Mouse (Mus musculus) liver, postnatal 0 days (tissue): ENCODE data around the gene Sf1. TPM values are rescaled to one million over a fixed set of nuclear protein-coding genes. Genes with fewer than 3 reads are reported as not detected.

Experiments used
- ATAC-seq: fragments of 200-750 bp; cut with Nextera tagmentation; 2 replicates; pipeline ENCODE4 v1.8.0; 2017; ENCODE audit warnings: mild to moderate bottlenecking, moderate library complexity
- DNase-seq: peaks from one replicate; pipeline ENCODE4 v3.0.0-alpha.2; 2016
- H3K27ac ChIP-seq: fragments of 300-500 bp; sonication (generic); 2 replicates; pipeline ENCODE4 v1.5.1; 2014; ENCODE audit warnings: antibody characterized with exemption, moderate library complexity, mild to moderate bottlenecking, low read depth
- H3K27me3 ChIP-seq: fragments of 300-500 bp; sonication (generic); 2 replicates; pipeline ENCODE4 v1.6.1; 2014; ENCODE audit warnings: low read length, control low read depth, mixed read lengths; ENCODE audit not compliant: insufficient read depth
- H3K36me3 ChIP-seq: fragments of 300-500 bp; sonication (generic); replicated peaks from 2 replicates; pipeline ENCODE4 v1.6.1; 2014; ENCODE audit warnings: mild to moderate bottlenecking, control low read depth, low read length, moderate library complexity, mixed read lengths; ENCODE audit not compliant: insufficient read depth
- H3K4me1 ChIP-seq: fragments of 300-500 bp; sonication (generic); 2 replicates; pipeline ENCODE4 v1.6.1; 2014; ENCODE audit warnings: antibody characterized with exemption, mild to moderate bottlenecking, control low read depth; ENCODE audit not compliant: insufficient read depth
- H3K4me2 ChIP-seq: fragments of 300-500 bp; sonication (generic); 2 replicates; pipeline ENCODE4 v1.6.1; 2014; ENCODE audit warnings: low read depth, mild to moderate bottlenecking, low read length, moderate library complexity, mixed read lengths
- H3K4me3 ChIP-seq: fragments of 300-500 bp; sonication (generic); 2 replicates; pipeline ENCODE4 v1.5.1; 2014; ENCODE audit warnings: low read depth, low read length
- H3K9ac ChIP-seq: fragments of 300-500 bp; sonication (generic); replicated peaks from 2 replicates; pipeline ENCODE4 v1.6.1; 2014; ENCODE audit warnings: mild to moderate bottlenecking, moderate library complexity
- H3K9me3 ChIP-seq: fragments of 300-500 bp; sonication (generic); 2 replicates; pipeline ENCODE4 v1.6.1; 2016; ENCODE audit warnings: mild to moderate bottlenecking, control low read depth, low read length, mixed read lengths
- CTCF ChIP-seq: sonication (generic); IDR thresholded peaks from 2 replicates; pipeline ENCODE4 v1.5.1; 2016; ENCODE audit warnings: antibody characterized with exemption, low read depth
- EP300 ChIP-seq: IDR thresholded peaks from 2 replicates; pipeline ENCODE4 v1.6.1; 2016; ENCODE audit warnings: antibody characterized with exemption, low read depth, mild to moderate bottlenecking
- WGBS: fragments of 180-500 bp; shearing (Covaris S2); extraction: QIAGEN DNeasy Blood & Tissue Kit; methylation state at CpG from one replicate; pipeline ENCODE4 v1.1.7; 2014; ENCODE audit not compliant: insufficient replicate concordance; 5-methylcytosine and 5-hydroxymethylcytosine counted together
- polyA plus RNA-seq: library from polyadenylated mRNA; unstranded; fragments of >200 nt; fragmentation: Nextera tagmentation; extraction: Ambion mirVana; gene quantifications from 2 replicates; pipeline ENCODE4 v1.2.1, GENCODE M21; 2015

Sf1 gene
- polyA plus RNA-seq = 34.6 and 35.7 TPM in 2 replicates

DNA sequence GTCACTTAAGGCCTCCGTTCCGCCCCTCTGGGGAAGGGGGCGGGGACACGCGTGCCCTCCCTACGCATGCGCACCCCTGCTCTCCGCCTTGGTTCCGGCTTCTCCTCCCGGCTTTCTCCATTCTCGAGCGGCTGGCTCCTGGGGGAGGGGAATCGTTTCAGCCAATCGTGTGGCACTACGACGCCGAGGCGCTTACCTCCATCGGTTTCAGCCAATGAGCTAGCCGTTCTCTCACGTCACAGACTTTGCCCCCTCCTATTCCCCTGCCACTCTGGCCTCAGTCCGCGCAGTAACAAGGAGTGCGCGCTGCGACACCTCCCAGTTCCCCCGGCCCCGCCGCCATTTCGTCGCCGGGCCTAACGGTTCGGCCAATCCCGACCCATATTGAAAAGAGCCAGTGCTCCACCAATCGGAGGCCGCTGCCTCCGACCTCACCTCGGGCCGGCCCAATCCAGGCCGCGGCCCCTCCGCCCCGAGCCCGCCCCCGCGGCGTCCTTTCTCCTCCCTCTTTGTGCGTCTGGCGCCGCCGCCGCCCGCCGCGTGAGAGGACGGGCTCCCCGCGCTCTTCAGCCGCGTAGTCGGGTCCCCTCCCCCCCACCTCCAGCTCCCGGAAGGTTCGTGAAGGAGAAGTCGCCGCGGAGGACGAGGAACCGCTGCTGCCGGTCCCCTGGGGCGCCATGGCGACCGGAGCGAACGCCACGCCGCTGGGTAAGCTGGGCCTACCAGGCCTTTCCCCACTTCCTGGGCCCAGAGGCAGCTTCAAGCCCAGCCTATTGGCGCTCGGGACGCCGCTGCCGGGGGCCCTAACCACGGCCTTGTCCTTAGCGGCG lies at the start of gene Sf1:
TSS of gene Sf1 (plus strand) at position 280 of the 830 bp plus-strand sequence.
- WGBS = under 1% methylated on average over 75 of the region's 85 CpGs
- peak within 1 kb of the TSS; percentile 85 for H3K4me3 ChIP-seq
- peak within 1 kb of the TSS; percentile 99 for H3K27ac ChIP-seq
- H3K9me3 ChIP-seq = no peaks in the 10 kb centered on the region
- H3K4me1 ChIP-seq = peaks cover 27% of the 10 kb centered on the region
- H3K9ac ChIP-seq = peak within 1 kb of the TSS; percentile 93
- peak; percentile 58 for TF ChIP-seq EP300
- TF ChIP-seq CTCF = no peak
- peak; percentile 100 for DNase-seq
- ATAC-seq = peak; percentile 91
- H3K36me3 ChIP-seq = peaks cover 43% of the 10 kb centered on the region
- peak within 1 kb of the TSS; percentile 88 for H3K4me2 ChIP-seq
- H3K27me3 ChIP-seq = no peaks in the 10 kb centered on the region

DNA sequence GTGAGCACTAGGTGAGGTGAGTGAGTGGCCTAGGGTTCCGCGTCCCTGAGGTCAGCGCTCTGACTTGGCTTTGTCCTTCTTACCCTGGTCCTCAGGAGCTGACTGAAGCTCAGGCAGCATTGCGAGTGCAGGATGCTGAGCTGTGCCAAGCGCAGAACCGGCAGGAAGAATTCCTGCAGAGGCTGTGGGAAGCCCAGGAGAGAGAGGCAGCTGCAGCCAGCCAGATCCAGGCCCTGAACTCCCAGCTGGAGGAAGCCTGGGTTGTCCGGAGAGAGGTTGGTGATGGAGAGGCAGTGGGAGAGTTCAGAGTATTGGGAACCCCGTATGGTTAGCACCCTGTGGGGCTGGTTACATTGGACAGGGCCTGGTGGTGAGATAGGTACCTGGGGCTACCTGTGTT lies 49.7 kb upstream of the Sf1 start:
- Histone ChIP-seq H3K4me1 (0 out of 2 replicates have a peak, but pooled peaks cover under 1% of the 10 kb centered on the region), H3K27ac (no peak overlapping the region), H3K9ac (no peak overlapping the region), H3K4me3 (no peak overlapping the region), H3K27me3 (no peaks in the 10 kb centered on the region), H3K9me3 (no peaks in the 10 kb centered on the region), H3K36me3 (peaks cover 59% of the 10 kb centered on the region), H3K4me2 (no peak overlapping the region)
- WGBS = 88% methylated on average over 8 of the region's 8 CpGs
- no peak for TF ChIP-seq EP300
- no peak for TF ChIP-seq CTCF
- ATAC-seq = no peak
- DNase-seq = no peak

DNA sequence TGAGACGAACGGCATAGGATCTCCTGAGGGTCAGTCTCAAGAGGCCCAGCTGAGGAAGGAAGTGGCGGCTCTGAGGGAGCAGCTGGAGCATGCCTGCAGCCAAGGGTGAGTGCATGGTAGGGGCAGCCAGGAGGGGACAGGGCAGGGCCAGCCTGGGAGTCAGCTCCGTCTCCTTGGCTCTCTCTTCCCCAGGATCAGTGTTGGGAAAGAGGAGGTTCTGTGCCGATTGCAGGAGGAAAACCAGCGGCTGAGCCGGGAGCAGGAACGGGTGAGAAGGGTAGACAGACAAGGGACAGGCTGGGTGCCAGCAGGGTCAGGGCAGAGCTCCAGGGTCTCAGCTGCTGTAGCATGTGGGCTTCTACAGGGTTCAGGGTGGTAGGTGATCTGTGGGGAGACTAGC lies 49.0 kb upstream of the Sf1 start:
- Histone ChIP-seq H3K4me2 (no peak overlapping the region), H3K4me1 (no peaks in the 10 kb centered on the region), H3K9me3 (no peaks in the 10 kb centered on the region), H3K9ac (no peak overlapping the region), H3K4me3 (no peak overlapping the region), H3K27ac (no peak overlapping the region), H3K36me3 (peaks cover 62% of the 10 kb centered on the region), H3K27me3 (no peaks in the 10 kb centered on the region)
- DNase-seq (no peak), ATAC-seq (no peak)
- TF ChIP-seq CTCF = no peak
- no peak for TF ChIP-seq EP300
- 77% methylated on average over 8 of the region's 8 CpGs for WGBS

DNA sequence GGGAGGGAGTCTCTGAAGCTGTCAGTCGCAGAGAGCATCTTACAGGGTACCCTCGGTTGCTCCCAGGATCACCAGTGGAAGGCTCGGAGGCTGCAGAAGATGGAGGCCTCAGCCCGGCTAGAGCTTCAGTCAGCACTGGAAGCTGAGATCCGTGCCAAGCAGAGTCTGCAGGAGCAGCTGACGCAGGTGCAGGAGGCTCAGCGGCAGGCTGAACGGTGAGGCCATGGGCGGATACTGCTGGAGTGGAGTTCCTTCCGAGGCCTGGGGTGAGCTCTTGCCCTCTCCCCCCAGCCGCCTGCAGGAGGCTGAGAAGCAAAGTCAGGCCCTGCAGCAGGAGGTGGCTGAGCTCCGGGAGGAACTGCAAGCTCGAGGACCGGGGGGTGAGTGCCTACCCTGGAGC lies 47.9 kb upstream of the Sf1 start:
- no peaks in the 10 kb centered on the region for H3K9me3 ChIP-seq
- 86% methylated on average over 14 of the region's 14 CpGs for WGBS
- TF ChIP-seq CTCF (no peak), EP300 (no peak)
- H3K9ac ChIP-seq = no peak overlapping the region
- no peak overlapping the region for H3K4me3 ChIP-seq
- H3K4me1 ChIP-seq = no peaks in the 10 kb centered on the region
- no peak for DNase-seq
- no peak for ATAC-seq
- H3K4me2 ChIP-seq = no peak overlapping the region
- H3K36me3 ChIP-seq = peaks cover 69% of the 10 kb centered on the region
- H3K27ac ChIP-seq = no peak overlapping the region
- H3K27me3 ChIP-seq = no peaks in the 10 kb centered on the region

DNA sequence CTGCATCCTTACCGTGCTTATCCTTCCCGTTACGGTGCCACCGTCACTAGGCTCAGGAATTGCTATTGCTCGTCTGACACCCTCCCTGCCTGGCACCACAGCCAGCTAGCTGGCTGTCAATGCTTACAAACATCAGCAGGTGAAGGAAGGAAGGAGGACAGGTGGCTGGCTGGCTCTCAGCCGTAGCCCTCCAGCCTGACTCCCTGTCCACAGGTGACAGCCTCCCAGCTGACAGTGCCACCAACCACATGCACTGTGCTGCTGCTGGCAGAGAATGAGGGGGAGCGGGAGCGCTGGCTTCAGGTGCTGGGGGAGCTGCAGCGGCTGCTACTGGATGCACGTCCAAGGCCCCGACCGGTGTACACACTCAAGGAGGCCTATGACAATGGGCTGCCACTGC lies 45.3 kb upstream of the Sf1 start:
- ATAC-seq (no peak), DNase-seq (no peak)
- Histone ChIP-seq H3K4me2 (no peak overlapping the region), H3K27ac (no peak overlapping the region), H3K36me3 (peaks cover 68% of the 10 kb centered on the region), H3K9ac (no peak overlapping the region), H3K4me1 (no peaks in the 10 kb centered on the region), H3K4me3 (no peak overlapping the region), H3K9me3 (no peaks in the 10 kb centered on the region), H3K27me3 (no peaks in the 10 kb centered on the region)
- no peak for TF ChIP-seq EP300
- no peak for TF ChIP-seq CTCF
- WGBS = 86% methylated on average over 12 of the region's 12 CpGs

DNA sequence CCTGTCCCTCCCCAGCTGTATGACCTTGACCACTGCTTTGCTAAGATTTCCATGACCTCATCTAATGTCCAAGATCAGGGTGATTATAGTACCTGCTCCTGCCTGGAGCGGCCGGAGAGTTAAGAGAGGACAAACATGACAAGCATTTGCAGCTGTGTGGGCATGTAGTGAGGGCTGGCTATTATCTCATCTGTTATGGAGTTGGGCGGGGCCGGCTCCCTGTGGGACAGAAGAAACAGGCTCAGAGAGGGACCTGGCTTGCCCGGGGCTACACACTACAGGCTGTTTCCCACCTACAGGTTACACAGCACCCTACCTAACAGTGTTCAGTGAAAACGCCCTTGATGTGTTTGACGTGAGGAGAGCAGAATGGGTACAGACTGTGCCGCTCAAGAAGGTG lies 42.1 kb upstream of the Sf1 start:
- Histone ChIP-seq H3K4me2 (no peak overlapping the region), H3K36me3 (peaks cover 60% of the 10 kb centered on the region), H3K9ac (no peak overlapping the region), H3K27ac (no peak overlapping the region), H3K27me3 (no peaks in the 10 kb centered on the region), H3K4me3 (no peak overlapping the region), H3K4me1 (no peaks in the 10 kb centered on the region), H3K9me3 (no peaks in the 10 kb centered on the region)
- WGBS = 73% methylated on average over 8 of the region's 8 CpGs
- DNase-seq (no peak), ATAC-seq (no peak)
- TF ChIP-seq EP300 (no peak), CTCF (no peak)
